In the genomic region with DNA sequence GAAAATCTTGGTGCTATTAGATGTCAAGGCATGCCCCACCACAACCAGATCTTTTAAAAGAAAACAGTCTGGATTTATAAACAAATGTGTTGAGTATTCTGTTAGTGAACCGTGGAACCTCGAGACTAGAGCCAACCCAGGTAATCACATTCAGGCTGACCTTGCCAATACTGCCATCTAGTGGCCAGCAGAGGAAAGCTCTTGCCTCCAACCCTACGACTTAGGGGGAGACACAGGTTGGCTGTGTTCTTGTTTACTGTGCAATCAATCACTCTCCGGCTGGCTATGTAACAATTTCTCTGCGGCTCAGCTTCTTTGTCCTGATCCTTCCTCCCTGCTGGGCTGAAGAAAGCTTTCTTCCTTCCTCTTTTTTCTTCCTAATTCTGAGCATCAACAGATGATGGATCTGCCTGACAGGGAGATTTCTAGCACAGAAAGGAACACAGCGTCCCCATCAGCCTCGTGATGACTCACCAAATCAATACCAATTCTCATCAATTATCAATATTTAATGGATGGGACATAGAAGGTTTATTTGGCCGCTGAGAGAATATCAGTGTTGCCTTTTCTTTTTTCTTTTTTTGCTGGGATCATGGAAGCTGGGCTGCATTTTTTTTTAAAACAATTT, we compare ENCODE assay signal across 8 mouse cellular contexts. TPM values are rescaled to one million over a fixed set of nuclear protein-coding genes. Genes with fewer than 3 reads are reported as not detected.
A peak's percentile ranks its signal among the peaks of the same experiment; 100 is the strongest.
DNase-seq lines count a peak whose midpoint lies in the region; ATAC-seq and TF ChIP-seq lines count a peak whose summit lies in the region.
"Had no signal": no experiment of that assay in that cellular context is flagged by ENCODE, and none has a peak within 500 bp of the region (broad histone marks: within the 10 kb centered on the region; RNA-seq: fewer than 3 reads in every experiment).

No protein-coding gene starts in this region.

- peak overlapping the region; percentile 29; the same call in 1 of the 2 replicates for H3K9ac ChIP-seq in hindbrain, embryonic 11.5 days (ENCODE audit: low read depth, low read length)
- H3K9ac ChIP-seq: liver, embryonic 15.5 days had no signal

- no peaks in the 10 kb centered on the region for H3K36me3 ChIP-seq in hindbrain, embryonic 11.5 days (ENCODE audit: control insufficient read depth, insufficient read depth, low read length)
- H3K36me3 ChIP-seq: liver, embryonic 15.5 days had no signal

- H3K9me3 ChIP-seq in hindbrain, embryonic 11.5 days (ENCODE audit: control insufficient read depth, low read length) = no peaks in the 10 kb centered on the region
- H3K9me3 ChIP-seq: liver, embryonic 15.5 days had no signal

- ATAC-seq in hindbrain, embryonic 11.5 days (ENCODE audit: low FRiP score) = peak; percentile 71
- ATAC-seq in megakaryocyte, adult 5-6 weeks (ENCODE audit: poor library complexity, severe bottlenecking) = peak; percentile 90

- H3K4me3 ChIP-seq in embryonic fibroblast, embryonic 13.5 days (ENCODE audit: insufficient read depth, low read length) = no peak overlapping the region
- no peak overlapping the region for H3K4me3 ChIP-seq in hindbrain, embryonic 11.5 days (ENCODE audit: low read depth, low read length)
- H3K4me3 ChIP-seq: liver, embryonic 15.5 days had no signal

- no peaks in the 10 kb centered on the region; the same call in 1 of the 2 replicates for H3K4me1 ChIP-seq in embryonic fibroblast, embryonic 13.5 days (ENCODE audit: control insufficient read depth, insufficient read depth, low read length)
- H3K4me1 ChIP-seq in hindbrain, embryonic 11.5 days (replicated peaks; ENCODE audit: control insufficient read depth, insufficient read depth, low read length) = 0 out of 2 replicates have a peak, but pooled peaks cover 5% of the 10 kb centered on the region

- DNase-seq in MN1 (ENCODE audit: low spot score) = peak; percentile 73
- peak; percentile 93 for DNase-seq in brain, embryonic 14.5 days (ENCODE audit: low read depth)
- peak; percentile 85 for DNase-seq in hindbrain, embryonic 11.5 days (ENCODE audit: low spot score)
- peak; percentile 64 to 67 for DNase-seq in layer of hippocampus, postnatal 14 days (ENCODE audit: low spot score in 2 of 2)
- peak; percentile 47 for DNase-seq in right cerebral cortex, postnatal 14 days

- H3K27ac ChIP-seq in embryonic fibroblast, embryonic 13.5 days (ENCODE audit: insufficient read depth, low read length) = no peak overlapping the region
- H3K27ac ChIP-seq in hindbrain, embryonic 11.5 days (ENCODE audit: low read depth, low read length) = no peak overlapping the region
- H3K27ac ChIP-seq: liver, embryonic 15.5 days had no signal

- no peak for TF ChIP-seq POLR2A in brain, embryonic 14.5 days (IDR thresholded peaks at IDR 0.05; ENCODE audit: borderline replicate concordance, extremely low read depth, insufficient read depth, insufficient read length, poor library complexity, severe bottlenecking)
- TF ChIP-seq POLR2A in embryonic fibroblast, embryonic 13.5 days (IDR thresholded peaks at IDR 0.05; ENCODE audit: low read depth, low read length) = no peak

- no peaks in the 10 kb centered on the region for H3K27me3 ChIP-seq in hindbrain, embryonic 11.5 days (ENCODE audit: control insufficient read depth, insufficient read depth, low read length)
- H3K27me3 ChIP-seq: liver, embryonic 15.5 days had no signal

- no peak overlapping the region for H3K4me2 ChIP-seq in hindbrain, embryonic 11.5 days (replicated peaks; ENCODE audit: low read depth, low read length)
- H3K4me2 ChIP-seq: liver, embryonic 15.5 days had no signal

- 4% methylated on average over 8 of the region's 8 CpGs for WGBS in hindbrain, embryonic 11.5 days

- peak; percentile 93 for TF ChIP-seq CTCF in brain, embryonic 14.5 days (IDR thresholded peaks at IDR 0.05; ENCODE audit: borderline replicate concordance, extremely low read depth, insufficient read depth, insufficient read length)
- TF ChIP-seq CTCF in embryonic fibroblast, embryonic 13.5 days (IDR thresholded peaks at IDR 0.05; ENCODE audit: borderline replicate concordance, insufficient read depth, low read length) = peak; percentile 92

RNA-seq across cellular contexts. Expression of gene Ptpn3, which starts 26.4 kb away (rescaled TPM):
- 3.1 and 4.9 TPM in 2 replicates for polyA plus RNA-seq in brain, embryonic 14.5 days (2012; rRNA removed)
- 4.0 and 7.8 TPM in 2 replicates for polyA plus RNA-seq in embryonic fibroblast, embryonic 13.5 days (2011; ENCODE audit: insufficient read length, low read depth, missing spikeins)
- polyA plus RNA-seq in hindbrain, embryonic 11.5 days (2014; fragmentation: Nextera tagmentation; extraction: Ambion mirVana) = 1.9 and 3.4 TPM in 2 replicates
- 10 to 100 TPM; 60.3 to 62.6 TPM for total RNA-seq in layer of hippocampus, postnatal 14 days (2021)
- 0.13 and 0.57 TPM in 2 replicates for total RNA-seq in megakaryocyte, adult 5-6 weeks (2015)
- 0.59 and 1.6 TPM in 2 replicates for total RNA-seq in megakaryocyte, adult 5-6 weeks (2017)
